Mouse (Mus musculus): ENCODE results near the gene Fbln1.

GRCm38 (mm10) chr15:85232543-85233250 is 26.9 kb downstream of the Fbln1 start:
- TF ChIP-seq POLR2A (IDR thresholded peaks at IDR 0.05; ENCODE audit: borderline replicate concordance, low read depth, low read length) (no peak), CTCF (IDR thresholded peaks at IDR 0.05; ENCODE audit: low read depth, low read length) (no peak)

Data from bone marrow macrophage, adult 2 months (primary cell).